Mouse (Mus musculus) layer of hippocampus, postnatal 10 days (tissue): ENCODE measurements around the gene Tex264. TPM values are rescaled to one million over a fixed set of nuclear protein-coding genes. Genes with fewer than 3 reads are reported as not detected.
"Not testable (repeated sequence)": the region's sequence is repeated elsewhere in the genome, so short reads cannot be mapped to it uniquely, and the experiment has no call there.

Experiments
- DNase-seq, 2 experiments: peaks; one replicate each; pipeline ENCODE4 v3.0.0; 2021; ENCODE audit warnings: low spot score in 2 of 2
- total RNA-seq, 2 experiments: library from RNA; stranded (reverse); gene quantifications; 2 replicates each; pipeline ENCODE4 v1.2.3; 2021

The Tex264 gene
- total RNA-seq, 2 experiments from 2014 or later, result 85.3 to 91.6 TPM

GRCm38 (mm10) chr9:106664856-106665255 lies 20.9 kb downstream of the Tex264 start:
- DNase-seq, result no peak

DNA sequence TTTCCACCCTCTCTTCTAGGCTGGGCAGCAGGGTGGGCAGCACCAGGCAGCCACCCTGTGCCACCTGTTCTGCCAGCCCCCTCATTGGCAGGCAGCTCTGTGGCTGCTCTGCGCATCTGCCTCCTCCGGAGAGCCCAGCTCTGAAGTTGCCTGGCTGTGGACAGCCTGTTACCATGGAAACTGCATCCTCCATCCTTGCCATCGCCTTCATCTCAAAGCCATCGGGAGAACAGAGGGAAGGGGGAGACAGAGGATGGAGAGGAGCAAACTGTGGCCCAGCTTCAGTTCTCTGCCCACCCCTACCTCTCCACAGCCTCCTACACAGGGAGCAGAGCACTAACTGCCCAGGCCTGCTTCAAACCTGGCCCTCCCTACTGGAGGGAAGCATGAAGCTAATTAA lies 21.3 kb downstream of the Tex264 start:
- peak; percentile 38 to 60 for DNase-seq

GRCm38 (mm10) chr9:106663200-106663599 lies 22.5 kb downstream of the Tex264 start:
- no peak for DNase-seq

DNA sequence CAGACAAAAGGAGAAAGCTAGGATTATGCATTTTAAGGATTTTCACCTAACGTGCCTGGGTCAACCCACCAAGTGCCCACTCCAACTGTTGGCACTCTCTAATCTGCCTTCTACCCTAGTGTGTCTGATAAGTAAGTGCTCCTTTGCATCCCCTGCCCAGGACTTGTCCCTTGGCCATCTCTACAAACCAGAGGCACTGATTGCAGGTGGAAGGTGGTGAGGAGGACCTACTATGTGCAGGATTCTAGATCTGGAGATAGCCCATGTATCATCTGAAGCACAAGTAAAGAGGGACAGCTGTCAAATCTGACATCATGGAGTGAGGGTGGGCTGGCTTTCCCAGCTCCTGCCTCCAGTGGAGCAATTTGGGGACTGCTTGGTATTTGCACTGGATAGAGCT lies 25.8 kb downstream of the Tex264 start:
- DNase-seq, result no peak

DNA sequence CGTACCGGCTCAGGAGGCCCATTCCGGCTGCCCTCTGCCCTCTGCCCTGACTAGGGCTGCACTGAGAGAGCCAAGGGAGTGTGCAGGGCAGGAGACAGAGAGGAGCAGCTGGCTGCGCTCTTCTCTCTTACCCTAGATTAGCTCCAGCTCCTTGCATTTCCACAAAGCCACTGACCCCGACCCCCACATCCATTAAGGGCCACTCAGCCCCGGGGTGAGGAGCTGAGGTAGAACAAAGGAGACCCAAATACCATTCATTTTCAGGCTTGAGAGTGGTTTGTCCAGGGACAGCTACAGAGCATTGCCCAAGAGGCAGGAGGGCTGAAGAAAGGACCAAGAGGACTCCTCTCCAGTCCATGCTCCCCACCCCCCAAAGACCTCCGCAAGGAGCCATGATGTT lies 26.3 kb downstream of the Tex264 start:
- no peak for DNase-seq

GRCm38 (mm10) chr9:106657592-106657991 lies 28.1 kb downstream of the Tex264 start:
- no peak for DNase-seq

DNA sequence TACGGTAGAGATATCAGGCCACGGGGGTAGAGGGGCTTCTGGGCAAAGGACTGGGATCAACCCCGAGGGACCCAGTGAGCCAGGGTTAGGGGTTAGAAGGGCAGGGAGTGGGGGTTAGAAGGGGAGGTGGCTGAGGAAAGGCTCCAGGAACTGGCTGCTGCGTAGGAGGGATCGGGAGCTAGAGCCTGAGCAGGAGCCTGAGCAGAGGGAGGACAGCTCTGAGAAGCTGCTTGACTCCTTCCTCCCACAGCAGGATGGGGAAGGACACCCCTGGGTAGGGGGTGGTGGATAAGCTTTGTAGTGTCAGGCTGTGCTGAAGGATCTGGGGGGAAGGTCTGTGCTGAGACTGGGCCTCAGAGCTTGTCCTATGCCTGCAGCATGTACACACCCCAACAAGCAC lies 28.9 kb downstream of the Tex264 start:
- DNase-seq, result no peak

DNA sequence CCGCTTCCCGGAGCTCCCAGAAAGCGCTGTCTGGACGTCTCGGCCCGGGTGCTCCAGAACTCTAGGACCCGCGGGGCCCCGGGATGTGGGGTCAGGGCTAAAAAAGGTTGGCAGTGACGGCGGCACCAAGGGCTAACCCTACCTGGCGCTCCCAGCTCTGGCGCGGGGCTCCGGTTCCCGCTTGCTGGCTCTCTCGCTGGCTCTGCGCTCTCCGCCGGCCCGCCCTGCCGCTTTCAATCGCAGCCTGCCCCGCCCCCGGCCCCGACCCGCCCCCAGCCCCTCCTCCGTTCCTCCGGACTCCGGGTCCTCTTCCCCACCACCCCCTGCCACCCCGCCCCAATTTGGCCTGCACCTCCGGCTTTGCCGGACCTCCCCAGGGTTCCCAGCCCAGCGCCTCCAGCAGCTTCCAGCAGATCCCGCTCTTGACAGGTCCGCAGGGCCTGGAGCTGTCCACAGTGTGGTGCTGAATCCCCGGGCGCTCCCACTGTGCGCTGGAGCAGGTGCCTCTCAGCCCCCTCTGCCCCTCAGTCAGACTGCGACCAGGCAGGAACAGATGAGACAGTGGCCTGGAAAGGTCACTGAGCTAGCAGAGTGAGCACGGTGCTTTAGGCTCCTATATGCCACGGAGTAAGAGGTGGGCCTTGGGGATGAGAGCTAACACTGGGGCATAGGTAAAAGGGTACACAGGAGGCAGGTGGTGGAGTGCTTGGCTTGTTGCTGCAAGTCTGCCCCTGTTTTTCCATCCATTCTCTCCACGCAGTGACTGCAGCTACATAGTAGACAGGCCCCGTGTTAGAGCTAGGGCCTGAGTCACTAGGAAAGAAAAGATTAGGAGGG lies 29.6 kb downstream of the Tex264 start, which contains the start of gene Grm2:
Gene Grm2 (minus strand): TSS at position 199 of the 837 bp plus-strand sequence.
- DNase-seq, result peak; percentile 58 to 63

GRCm38 (mm10) chr9:106652720-106653119 lies 33.0 kb downstream of the Tex264 start:
- no peak for DNase-seq

GRCm38 (mm10) chr9:106647226-106647625 lies 38.5 kb downstream of the Tex264 start:
- no peak for DNase-seq

- DNase-seq, result no peak
These were observed 39.9 kb downstream of the Tex264 start for GRCm38 (mm10) chr9:106645684-106646271.

- DNase-seq, result no peak
These were observed 41.9 kb downstream of the Tex264 start for GRCm38 (mm10) chr9:106643787-106644186.

- peak; percentile 89 to 90 for DNase-seq
These were observed 42.6 kb downstream of the Tex264 start for GRCm38 (mm10) chr9:106643128-106643527.

GRCm38 (mm10) chr9:106641346-106641745 lies 44.4 kb downstream of the Tex264 start:
- no peak for DNase-seq

DNA sequence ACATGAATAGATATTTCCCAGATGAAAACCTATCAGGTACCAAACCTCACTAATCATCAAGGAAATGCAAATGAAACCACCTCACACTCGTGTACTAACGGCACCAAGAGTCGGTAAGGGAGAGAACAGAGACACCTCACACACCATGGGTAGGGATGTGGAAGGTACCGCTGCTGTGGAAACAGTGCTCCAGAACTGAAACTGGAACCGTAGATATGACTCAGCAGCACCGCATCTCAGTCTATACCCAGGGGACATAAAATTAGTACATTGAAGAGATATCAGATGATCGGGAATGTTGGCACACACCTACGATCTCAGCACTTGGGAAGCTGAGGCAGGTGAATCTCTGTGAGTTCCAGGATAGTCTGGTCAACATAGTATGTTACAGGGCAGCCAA lies 47.6 kb downstream of the Tex264 start:
- DNase-seq, result no peak

DNA sequence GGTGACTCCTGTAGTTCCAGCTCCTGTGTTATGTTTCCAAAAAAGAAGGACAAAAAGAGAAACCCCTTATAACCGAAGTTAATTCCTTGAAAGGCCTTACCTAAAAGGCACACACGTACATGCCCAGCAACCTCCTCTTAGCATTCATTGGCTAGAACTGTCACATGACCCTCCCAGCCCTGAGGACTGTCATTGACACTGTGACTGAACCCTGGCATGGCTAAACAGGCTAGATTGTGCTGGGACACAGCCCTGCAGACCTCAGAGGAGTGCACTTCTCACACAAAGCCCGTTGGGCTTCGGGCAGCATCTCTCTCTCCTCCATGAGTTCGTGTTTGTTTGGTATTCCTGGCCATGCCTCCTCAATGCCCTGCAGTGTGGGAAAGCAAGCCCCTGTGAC lies 53.5 kb downstream of the Tex264 start:
- no peak for DNase-seq

DNA sequence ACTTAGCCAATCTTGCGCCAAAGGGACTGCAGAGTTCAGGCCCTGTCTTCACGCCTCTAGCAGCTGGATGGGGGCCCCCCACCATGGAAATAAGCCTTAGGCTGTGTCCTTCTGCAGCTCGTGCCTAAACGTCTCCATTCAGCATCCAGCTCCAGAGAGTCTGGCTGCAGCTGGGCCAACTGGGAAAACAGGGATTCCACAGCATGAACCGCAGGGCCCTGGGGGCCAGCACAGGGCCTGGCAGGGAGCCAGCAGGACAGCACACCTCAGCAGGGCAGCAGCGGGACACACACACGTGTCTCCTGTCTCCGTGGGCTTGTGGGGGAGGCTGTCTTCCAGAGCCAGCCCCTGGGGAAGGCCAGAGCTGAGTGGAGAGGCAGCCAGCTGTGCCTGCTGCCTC lies 57.9 kb downstream of the Tex264 start:
- DNase-seq, result not testable (repeated sequence)

- no peak for DNase-seq
These were observed 59.4 kb downstream of the Tex264 start, which contains the start of gene Iqcf6 for GRCm38 (mm10) chr9:106626282-106626681. TSS of gene Iqcf6 (plus strand) at chr9:106626582.

- peak; percentile 32 to 56 for DNase-seq
These were observed 68.2 kb downstream of the Tex264 start for GRCm38 (mm10) chr9:106617496-106617895.

DNA sequence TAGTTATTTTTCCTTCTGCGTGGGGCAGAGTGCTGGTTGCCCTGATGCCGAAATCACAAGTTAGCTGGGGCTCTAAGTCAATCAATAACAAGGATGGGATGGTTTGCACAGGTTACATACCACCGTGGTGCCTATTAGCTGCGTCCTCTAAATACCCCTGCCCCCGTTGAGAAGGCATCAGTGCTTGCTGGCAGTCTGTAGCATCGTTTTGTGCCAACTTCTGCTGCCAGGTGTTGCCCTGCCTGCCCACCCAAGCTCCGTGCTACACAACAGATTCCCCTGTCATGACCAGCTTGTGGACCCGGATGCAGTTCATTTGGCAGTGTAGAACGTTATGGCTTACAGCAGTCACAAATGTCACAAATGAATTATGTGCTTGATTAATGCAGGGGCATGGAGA lies 69.4 kb downstream of the Tex264 start:
- DNase-seq, result no peak

DNA sequence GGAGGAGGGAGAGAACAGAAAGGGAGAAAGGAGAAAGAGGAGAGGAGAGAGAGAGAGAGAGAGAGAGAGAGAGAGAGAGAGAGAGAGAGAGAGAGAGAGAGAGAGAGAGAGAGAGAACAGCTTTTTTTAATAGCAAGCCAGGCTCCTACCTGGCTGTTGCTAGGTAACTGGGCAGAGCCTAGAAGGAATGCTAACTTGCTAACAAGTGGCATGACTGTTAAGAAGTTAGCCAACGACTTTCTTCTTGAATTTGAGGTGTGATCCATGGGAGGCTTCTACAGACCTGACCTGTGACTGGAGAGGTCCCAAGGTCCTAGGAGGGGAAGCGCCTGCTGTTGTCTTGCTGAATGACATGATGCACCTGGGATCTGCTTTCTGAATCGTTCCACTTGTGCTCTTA lies 71.1 kb downstream of the Tex264 start:
- no peak for DNase-seq

DNA sequence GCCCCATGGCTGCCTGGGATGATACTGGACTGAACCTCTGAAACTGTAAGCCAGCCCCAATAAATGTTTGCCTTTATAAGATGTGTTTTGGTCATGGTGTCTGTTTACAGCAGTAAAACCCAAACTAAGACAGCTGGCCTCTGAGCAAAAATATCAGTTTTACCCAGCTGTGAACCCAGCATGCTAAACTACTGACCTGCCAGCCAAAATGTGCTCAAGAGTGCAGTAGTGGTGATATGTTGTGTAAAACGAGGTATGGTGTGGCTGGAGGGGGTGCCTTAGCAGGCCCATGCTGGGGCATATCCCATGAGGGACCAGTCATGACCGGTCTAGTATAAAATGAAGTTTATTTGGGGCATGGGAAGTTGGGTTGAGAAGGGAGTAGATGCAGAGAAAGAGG lies 71.8 kb downstream of the Tex264 start:
- DNase-seq, result no peak

DNA sequence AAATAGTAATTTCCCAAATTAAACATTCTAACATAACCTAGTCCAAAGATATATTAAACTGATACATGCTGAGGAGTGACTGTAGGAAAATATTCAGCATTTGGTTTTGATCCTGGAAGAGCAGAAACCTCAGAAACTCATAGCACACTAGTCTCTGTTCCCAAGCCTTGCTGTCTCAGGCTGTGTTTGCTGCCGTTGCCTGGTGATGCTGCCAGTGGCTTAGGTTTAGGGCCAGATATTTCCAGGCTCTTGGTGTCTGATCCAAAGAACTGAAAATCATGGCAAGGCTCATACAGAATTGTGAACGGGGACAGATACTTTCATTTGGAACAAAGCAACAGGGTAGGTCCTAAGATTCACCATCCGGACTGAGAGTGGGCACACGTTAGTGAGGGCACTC lies 75.0 kb downstream of the Tex264 start:
- DNase-seq, result peak in 1 of 2 experiments; percentile 32
